Mouse (Mus musculus) testis, adult 2 months (tissue): ENCODE results near the gene Riiad1.

Experiments
- CTCF ChIP-seq: fragments of 200-500 bp; IDR thresholded peaks from 2 replicates; pipeline ENCODE4 v1.5.1; 2012; ENCODE audit warnings: low read depth, mild to moderate bottlenecking, inconsistent platforms, low read length, moderate library complexity; ENCODE audit not compliant: control insufficient read depth, insufficient read depth, insufficient replicate concordance
- POLR2A ChIP-seq: fragments of 200-500 bp; IDR thresholded peaks from 2 replicates; pipeline ENCODE4 v1.6.1; 2012; ENCODE audit warnings: low read depth, mild to moderate bottlenecking, inconsistent platforms, low read length, moderate library complexity; ENCODE audit not compliant: control insufficient read depth

DNA sequence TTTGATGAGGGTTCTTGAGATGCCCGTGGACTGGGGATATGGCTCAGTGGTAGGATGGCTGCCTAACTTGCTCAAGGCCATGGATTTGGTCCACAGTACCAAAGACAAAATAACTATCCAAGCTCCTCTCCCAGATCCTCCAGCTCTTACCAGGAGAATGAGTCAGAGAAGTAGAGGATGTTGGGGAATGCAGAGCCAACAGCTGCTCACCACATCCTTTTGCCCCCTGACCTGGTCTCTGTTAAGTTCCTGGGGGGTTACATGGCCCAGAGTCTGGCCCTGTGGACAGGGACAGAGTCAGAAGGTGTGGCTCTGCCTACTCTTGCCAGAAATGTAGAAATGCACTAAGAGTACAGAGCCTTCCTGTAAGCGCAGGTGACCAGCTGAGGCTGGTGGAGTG lies 20.3 kb downstream of the Riiad1 start:
- TF ChIP-seq CTCF = no peak
- TF ChIP-seq POLR2A = no peak
